Mouse (Mus musculus) limb, embryonic 10.5 days (tissue): ENCODE measurements around the gene Krtap4-7. TPM values are rescaled to one million over a fixed set of nuclear protein-coding genes. Genes with fewer than 3 reads are reported as not detected.
"Not testable (repeated sequence)": the region's sequence is repeated elsewhere in the genome, so short reads cannot be mapped to it uniquely, and the experiment has no call there.

Experiments
- DNase-seq: peaks from one replicate; pipeline ENCODE4 v3.0.0-alpha.2; 2017; ENCODE audit warnings: low spot score
- H3K27ac ChIP-seq: fragments of 300-500 bp; sonication (generic); 2 replicates; pipeline ENCODE4 v1.5.1; 2016; ENCODE audit warnings: mild to moderate bottlenecking
- H3K27me3 ChIP-seq: fragments of 300-500 bp; sonication (generic); 2 replicates; pipeline ENCODE4 v1.6.1; 2016; ENCODE audit warnings: low read depth, mild to moderate bottlenecking; ENCODE audit not compliant: poor library complexity, severe bottlenecking
- H3K36me3 ChIP-seq: fragments of 300-500 bp; sonication (generic); 2 replicates; pipeline ENCODE4 v1.6.1; 2016; ENCODE audit warnings: mild to moderate bottlenecking, moderate library complexity
- H3K4me1 ChIP-seq: fragments of 300-500 bp; sonication (generic); 2 replicates; pipeline ENCODE4 v1.6.1; 2016
- H3K4me3 ChIP-seq: fragments of 300-500 bp; sonication (generic); 2 replicates; pipeline ENCODE4 v1.5.1; 2016; ENCODE audit warnings: mild to moderate bottlenecking, moderate library complexity
- H3K9me3 ChIP-seq: fragments of 300-500 bp; sonication (generic); replicated peaks from 2 replicates; pipeline ENCODE4 v1.6.1; 2016; ENCODE audit warnings: mild to moderate bottlenecking
- WGBS: fragments of 180-500 bp; shearing (Covaris S2); methylation state at CpG from one replicate; pipeline ENCODE4 v1.1.7; 2016; 5-methylcytosine and 5-hydroxymethylcytosine counted together
- polyA plus RNA-seq: library from polyadenylated mRNA; unstranded; fragments of >200 nt; fragmentation: Nextera tagmentation; extraction: Ambion mirVana; gene quantifications from 2 replicates; pipeline ENCODE4 v1.2.1, GENCODE M21; 2016

The Krtap4-7 gene
- polyA plus RNA-seq, 1 experiment from 2014 or later, result not detected

DNA sequence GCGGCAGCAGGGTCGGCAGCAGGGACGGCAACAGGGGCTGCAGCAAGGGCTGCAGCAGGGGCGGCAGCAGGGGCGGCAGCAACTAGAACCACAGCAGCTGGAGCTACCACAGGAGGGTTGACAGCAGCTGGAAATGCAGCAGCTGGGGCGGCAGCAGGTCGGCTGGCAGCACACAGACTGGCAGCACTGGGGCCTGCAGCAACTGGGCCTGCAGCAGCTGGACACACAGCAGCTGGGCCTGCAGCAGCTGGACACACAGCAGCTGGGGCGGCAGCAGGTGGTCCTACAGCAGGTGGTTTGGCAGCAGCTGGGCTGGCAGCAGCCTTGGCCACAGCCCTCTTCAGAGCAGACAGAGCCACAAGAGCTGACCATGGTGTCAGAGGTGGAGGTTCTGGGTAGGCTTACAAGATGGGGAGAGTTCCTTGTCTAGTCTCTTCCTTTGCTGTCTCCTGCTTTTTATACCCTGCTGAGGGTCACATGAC is 9.2 kb downstream of the Krtap4-7 start, which contains the start of gene Krtap4-2:
Gene Krtap4-2, minus strand, starts transcription at position 432 of the 482 bp plus-strand sequence.
- Histone ChIP-seq H3K27me3 (no peaks in the 10 kb centered on the region), H3K27ac (no peak within 1 kb of the TSS), H3K9me3 (no peaks in the 10 kb centered on the region), H3K4me1 (peaks cover 2% of the 10 kb centered on the region; the same call in 1 of the 2 replicates), H3K4me3 (no peak within 1 kb of the TSS), H3K36me3 (no peaks in the 10 kb centered on the region)
- 46% methylated on average over 8 of the region's 8 CpGs for WGBS
- no peak for DNase-seq

DNA sequence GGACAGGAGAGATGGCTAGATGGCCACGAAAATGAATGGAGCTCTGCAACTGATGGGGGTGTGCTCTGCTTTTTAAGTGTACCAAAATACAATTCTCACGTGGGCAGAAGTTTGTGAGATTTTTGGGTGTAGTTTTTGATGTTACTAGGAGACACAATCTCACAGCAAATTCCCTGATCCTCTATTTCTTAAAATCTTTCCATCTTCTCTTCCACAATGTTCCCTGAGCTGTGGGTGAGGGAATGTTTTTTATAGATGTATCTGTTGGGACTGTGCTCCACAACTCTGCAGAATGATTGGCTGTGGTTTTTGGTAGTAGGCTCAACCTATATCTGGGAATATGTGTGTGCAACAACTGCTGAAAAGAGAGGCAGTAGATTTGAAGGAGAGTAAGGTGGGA is 10.6 kb downstream of the Krtap4-7 start:
- no peak overlapping the region for H3K4me3 ChIP-seq
- no peaks in the 10 kb centered on the region for H3K36me3 ChIP-seq
- no peaks in the 10 kb centered on the region for H3K27me3 ChIP-seq
- H3K4me1 ChIP-seq, result peaks cover 2% of the 10 kb centered on the region; the same call in 1 of the 2 replicates
- no peak overlapping the region for H3K27ac ChIP-seq
- WGBS, result 75% methylated on average over 2 of the region's 2 CpGs
- no peaks in the 10 kb centered on the region for H3K9me3 ChIP-seq
- DNase-seq, result no peak

DNA sequence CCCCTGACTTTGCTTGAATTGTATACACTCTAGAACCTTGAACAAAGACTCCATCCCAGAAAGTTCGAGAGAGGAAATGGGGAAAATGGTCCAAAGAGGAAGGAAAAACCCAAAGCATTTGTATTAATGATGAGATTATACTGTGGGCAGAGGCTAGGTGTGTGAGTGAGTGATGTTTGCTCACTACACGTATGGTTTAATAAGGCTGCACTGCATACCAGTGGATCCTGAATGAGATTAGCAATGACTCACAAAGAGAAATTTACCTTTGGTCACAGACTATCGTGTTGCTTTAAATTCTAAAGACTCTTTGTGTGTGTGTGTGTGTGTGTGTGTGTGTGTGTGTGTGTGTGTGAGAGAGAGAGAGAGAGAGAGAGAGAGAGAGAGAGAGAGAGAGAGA is 13.0 kb downstream of the Krtap4-7 start:
- Histone ChIP-seq H3K27me3 (no peaks in the 10 kb centered on the region), H3K4me3 (no peak overlapping the region), H3K27ac (no peak overlapping the region), H3K4me1 (peaks cover 2% of the 10 kb centered on the region; the same call in 1 of the 2 replicates), H3K9me3 (no peaks in the 10 kb centered on the region), H3K36me3 (no peaks in the 10 kb centered on the region)
- 85% methylated on average over 3 of the region's 3 CpGs for WGBS
- DNase-seq, result no peak

DNA sequence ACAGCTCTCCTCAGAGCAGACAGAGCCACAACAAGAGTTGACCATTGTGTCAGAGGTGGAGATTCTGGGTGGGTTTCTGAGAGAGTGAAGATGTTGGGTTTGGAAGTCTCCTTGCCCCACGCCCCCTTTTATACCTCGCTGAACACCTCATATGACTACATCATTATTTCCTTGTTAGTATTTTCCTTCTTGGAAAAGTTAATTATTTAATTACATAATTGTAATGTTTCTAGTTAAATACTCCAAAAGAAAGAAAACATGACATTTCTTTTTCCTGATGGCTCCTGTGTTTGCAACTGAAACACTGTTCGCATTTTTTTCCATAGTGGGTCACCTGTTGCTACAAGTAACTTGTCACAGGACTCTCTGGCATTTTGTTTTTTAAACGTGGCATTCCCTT is 15.8 kb downstream of the Krtap4-7 start, which contains the start of gene Krtap4-1:
Gene Krtap4-1, minus strand, starts transcription at position 101 of the 400 bp plus-strand sequence.
- 84% methylated on average over 4 of the region's 4 CpGs for WGBS
- H3K36me3 ChIP-seq, result no peaks in the 10 kb centered on the region
- H3K9me3 ChIP-seq, result no peaks in the 10 kb centered on the region
- H3K4me3 ChIP-seq, result no peak within 1 kb of the TSS
- H3K27me3 ChIP-seq, result no peaks in the 10 kb centered on the region
- no peak within 1 kb of the TSS for H3K27ac ChIP-seq
- no peaks in the 10 kb centered on the region for H3K4me1 ChIP-seq
- no peak for DNase-seq

DNA sequence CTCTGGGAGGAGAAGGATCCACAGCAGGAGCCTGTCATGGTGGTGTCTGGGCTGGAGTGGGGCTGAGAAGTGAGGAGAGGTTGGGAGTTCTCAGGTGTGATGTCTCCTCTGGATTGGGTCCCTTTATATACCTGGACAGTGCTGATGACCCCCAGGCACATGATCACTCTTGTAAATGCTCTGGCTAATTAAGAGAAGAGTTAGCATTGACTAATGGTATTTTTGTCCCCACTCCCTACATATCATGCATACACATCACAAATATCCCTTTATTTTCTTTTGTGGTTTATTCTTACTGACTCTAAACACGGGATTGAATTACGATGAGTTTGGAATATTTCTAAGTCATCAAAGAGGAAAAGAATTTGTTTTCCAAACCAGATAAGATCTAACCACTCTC is 23.6 kb downstream of the Krtap4-7 start, which contains the start of gene Gm11562:
Gene Gm11562, minus strand, starts transcription at position 101 of the 400 bp plus-strand sequence.
- WGBS, result 93% methylated on average over 2 of the region's 2 CpGs
- Histone ChIP-seq H3K4me1 (no peaks in the 10 kb centered on the region), H3K36me3 (no peaks in the 10 kb centered on the region), H3K9me3 (no peaks in the 10 kb centered on the region), H3K4me3 (no peak within 1 kb of the TSS), H3K27me3 (no peaks in the 10 kb centered on the region), H3K27ac (no peak within 1 kb of the TSS)
- no peak for DNase-seq

DNA sequence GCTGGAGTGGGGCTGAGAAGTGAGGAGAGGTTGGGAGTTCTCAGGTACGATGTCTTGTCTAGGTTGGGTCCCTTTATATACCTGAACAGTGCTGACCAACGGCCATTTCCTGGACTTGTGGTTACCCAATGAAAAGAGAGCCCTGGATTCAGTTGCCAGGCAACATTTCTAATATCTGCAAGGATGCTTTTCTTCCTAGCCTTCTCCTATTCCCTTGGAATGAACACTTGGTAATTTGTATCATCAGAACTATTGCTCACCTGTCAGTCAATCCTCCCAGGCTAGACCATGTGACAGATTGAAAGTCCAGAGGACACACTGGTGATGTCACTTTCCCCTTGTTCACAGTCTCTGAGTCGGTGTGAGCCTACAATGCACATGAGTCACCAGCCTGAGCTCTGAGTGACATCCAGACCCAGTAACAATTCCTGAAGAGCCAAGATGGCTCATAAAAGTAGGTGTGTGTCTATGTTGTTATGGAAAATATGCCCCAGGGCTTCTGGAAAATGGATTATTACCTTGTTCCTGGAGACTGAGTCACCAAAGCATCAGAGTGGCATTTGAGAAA is 29.0 kb downstream of the Krtap4-7 start, which contains the start of gene Krtap2-4:
Gene Krtap2-4, minus strand, starts transcription at position 51 of the 568 bp plus-strand sequence.
- no peak within 1 kb of the TSS for H3K4me3 ChIP-seq
- H3K27me3 ChIP-seq, result no peaks in the 10 kb centered on the region
- WGBS, result 80% methylated on average over 3 of the region's 3 CpGs
- H3K9me3 ChIP-seq, result no peaks in the 10 kb centered on the region
- H3K27ac ChIP-seq, result no peak within 1 kb of the TSS
- DNase-seq, result no peak
- no peaks in the 10 kb centered on the region for H3K4me1 ChIP-seq
- H3K36me3 ChIP-seq, result no peaks in the 10 kb centered on the region

DNA sequence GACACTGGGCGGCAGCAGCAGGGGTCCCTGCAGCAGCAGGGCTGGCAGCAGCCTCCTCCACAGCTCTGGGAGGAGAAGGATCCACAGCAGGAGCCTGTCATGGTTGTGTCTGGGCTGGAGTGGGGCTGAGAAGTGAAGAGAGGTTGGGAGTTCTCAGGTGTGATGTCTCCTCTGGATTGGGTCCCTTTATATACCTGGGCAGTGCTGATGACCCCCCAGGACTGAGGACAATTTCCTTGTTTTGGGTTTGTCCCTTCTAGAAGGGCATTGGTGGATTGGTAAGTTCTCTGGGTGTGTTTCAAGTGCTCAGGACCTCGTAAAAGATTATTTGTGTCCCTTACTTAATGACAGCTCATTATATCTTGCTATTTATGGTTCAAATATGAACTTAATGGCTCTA is 33.8 kb downstream of the Krtap4-7 start, which contains the start of gene Gm11937:
Gene Gm11937, minus strand, starts transcription at position 101 of the 400 bp plus-strand sequence.
- not testable (repeated sequence) for DNase-seq, H3K27me3 ChIP-seq, H3K9me3 ChIP-seq, H3K4me3 ChIP-seq, H3K36me3 ChIP-seq, H3K4me1 ChIP-seq, H3K27ac ChIP-seq
- WGBS, result 72% methylated on average over 1 of the region's 2 CpGs

DNA sequence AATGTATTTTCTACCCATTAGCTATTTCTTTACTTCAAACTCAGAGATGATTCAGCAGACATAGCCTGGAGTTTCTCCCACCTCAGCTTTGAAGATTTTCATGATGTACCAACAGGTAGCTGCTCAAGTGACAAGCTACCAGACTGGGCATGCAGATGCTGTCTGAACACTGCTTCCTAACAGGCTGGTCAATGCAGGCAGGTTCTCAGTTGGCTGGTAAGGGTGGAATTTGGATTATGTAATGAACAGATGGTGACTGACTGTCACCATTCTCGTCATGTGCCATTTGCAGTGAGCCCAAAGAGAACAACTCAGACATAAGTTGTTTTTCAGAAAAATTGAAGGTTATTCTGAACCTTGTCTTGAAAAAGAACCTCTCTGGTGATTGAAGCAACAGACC is 34.8 kb downstream of the Krtap4-7 start:
- Histone ChIP-seq H3K27me3 (no peaks in the 10 kb centered on the region), H3K4me3 (no peak overlapping the region), H3K27ac (no peak overlapping the region), H3K4me1 (no peaks in the 10 kb centered on the region), H3K36me3 (no peaks in the 10 kb centered on the region), H3K9me3 (no peaks in the 10 kb centered on the region)
- no peak for DNase-seq
- 73% methylated on average over 1 of the region's 1 CpGs for WGBS

DNA sequence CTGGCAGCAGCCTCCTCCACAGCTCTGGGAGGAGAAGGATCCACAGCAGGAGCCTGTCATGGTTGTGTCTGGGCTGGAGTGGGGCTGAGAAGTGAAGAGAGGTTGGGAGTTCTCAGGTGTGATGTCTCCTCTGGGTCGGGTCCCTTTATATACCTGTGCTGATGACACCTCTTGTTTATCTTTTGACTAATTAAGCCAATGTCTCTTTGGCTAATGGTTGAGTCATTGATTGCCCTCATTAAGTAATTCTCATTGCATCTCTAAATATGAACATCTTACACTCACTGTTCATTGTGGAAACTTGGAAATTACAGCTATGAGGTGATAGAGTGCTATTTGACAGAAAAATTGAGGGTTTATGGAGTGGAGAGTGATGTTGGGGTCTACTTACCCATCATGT is 40.7 kb downstream of the Krtap4-7 start, which contains the start of gene Gm11938:
Gene Gm11938, minus strand, starts transcription at position 101 of the 400 bp plus-strand sequence.
- H3K4me1 ChIP-seq, H3K36me3 ChIP-seq, H3K9me3 ChIP-seq, H3K4me3 ChIP-seq, DNase-seq, H3K27ac ChIP-seq, H3K27me3 ChIP-seq: not testable (repeated sequence)
- 52% methylated on average over 1 of the region's 1 CpGs for WGBS

DNA sequence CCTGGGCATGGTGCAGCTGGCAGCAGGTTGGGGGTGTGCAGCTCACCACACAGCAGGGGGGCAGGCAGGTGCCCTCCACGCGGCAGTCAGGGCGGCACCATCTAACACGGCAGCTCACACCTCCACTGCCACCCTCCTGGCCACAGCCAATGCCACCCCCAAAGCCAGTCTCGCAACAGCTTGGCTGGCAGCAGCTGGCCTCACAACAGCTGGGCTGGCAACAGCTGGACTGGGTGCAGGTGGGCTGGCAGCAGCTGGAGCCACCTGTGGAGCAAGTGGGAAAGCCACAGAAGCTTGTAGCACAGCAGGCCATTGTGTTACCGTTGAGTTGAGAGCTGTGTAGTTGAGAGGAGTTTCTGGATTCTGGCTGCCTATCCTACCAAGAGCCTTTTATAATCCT is 46.1 kb downstream of the Krtap4-7 start, which contains the start of gene Krtap9-3:
Gene Krtap9-3, minus strand, starts transcription at position 364 of the 400 bp plus-strand sequence.
- H3K27me3 ChIP-seq, DNase-seq, H3K9me3 ChIP-seq, H3K4me3 ChIP-seq, H3K4me1 ChIP-seq, H3K27ac ChIP-seq, H3K36me3 ChIP-seq: not testable (repeated sequence)
- 80% methylated on average over 6 of the region's 6 CpGs for WGBS

Other genes starting within 250 kb of the Krtap4-7 start
- not detected in 2 replicates for gene Krt12, start 221.8 kb downstream of the Krtap4-7 start, polyA plus RNA-seq
- 0.26 and 0.59 TPM in 2 replicates for gene Krt20, start 205.9 kb downstream of the Krtap4-7 start, polyA plus RNA-seq
- gene Krt23, start 151.0 kb downstream of the Krtap4-7 start, polyA plus RNA-seq, result 0.81 and 1.4 TPM in 2 replicates
- 0.16 and 0.20 TPM in 2 replicates for gene Krt39, start 122.8 kb downstream of the Krtap4-7 start, polyA plus RNA-seq
- not detected in 2 replicates for gene Krt40, start 100.9 kb downstream of the Krtap4-7 start, polyA plus RNA-seq
- not detected in 2 replicates for gene Krtap3-3, start 93.2 kb downstream of the Krtap4-7 start, polyA plus RNA-seq
- gene Krtap3-2, start 87.2 kb downstream of the Krtap4-7 start, polyA plus RNA-seq, result not detected in 2 replicates
- not detected in 2 replicates for gene Gm11939, start 84.6 kb downstream of the Krtap4-7 start, polyA plus RNA-seq
- gene Krtap3-1, start 77.5 kb downstream of the Krtap4-7 start, polyA plus RNA-seq, result not detected in 2 replicates
- not detected in 2 replicates for gene Krtap1-5, start 63.1 kb downstream of the Krtap4-7 start, polyA plus RNA-seq
- not detected in 2 replicates for gene Krtap1-4, start 60.4 kb downstream of the Krtap4-7 start, polyA plus RNA-seq
- gene Krtap1-3, start 52.8 kb downstream of the Krtap4-7 start, polyA plus RNA-seq, result not detected in 2 replicates
- gene Krtap9-3, start 46.0 kb downstream of the Krtap4-7 start, polyA plus RNA-seq, result not detected in 2 replicates
- gene Gm11938, start 40.8 kb downstream of the Krtap4-7 start, polyA plus RNA-seq, result not detected in 2 replicates
- gene Gm11937, start 33.9 kb downstream of the Krtap4-7 start, polyA plus RNA-seq, result not detected in 2 replicates
- not detected in 2 replicates for gene Krtap2-4, start 29.2 kb downstream of the Krtap4-7 start, polyA plus RNA-seq
- not detected in 2 replicates for gene Gm11562, start 23.7 kb downstream of the Krtap4-7 start, polyA plus RNA-seq
- not detected in 2 replicates for gene Krtap4-1, start 15.9 kb downstream of the Krtap4-7 start, polyA plus RNA-seq
- not detected in 2 replicates for gene Krtap4-2, start 9.0 kb downstream of the Krtap4-7 start, polyA plus RNA-seq
- not detected in 2 replicates for gene Gm11555, start 6.1 kb upstream of the Krtap4-7 start, polyA plus RNA-seq
- gene Gm11563, start 14.9 kb upstream of the Krtap4-7 start, polyA plus RNA-seq, result not detected in 2 replicates
- not detected in 2 replicates for gene Krtap4-6, start 21.9 kb upstream of the Krtap4-7 start, polyA plus RNA-seq
- not detected in 2 replicates for gene Gm14190, start 46.7 kb upstream of the Krtap4-7 start, polyA plus RNA-seq
- not detected in 2 replicates for gene Gm14180, start 90.2 kb upstream of the Krtap4-7 start, polyA plus RNA-seq
- not detected in 2 replicates for gene Gm11595, start 128.8 kb upstream of the Krtap4-7 start, polyA plus RNA-seq
- gene Krtap4-8, start 136.6 kb upstream of the Krtap4-7 start, polyA plus RNA-seq, result not detected in 2 replicates
- gene Krtap4-9, start 141.1 kb upstream of the Krtap4-7 start, polyA plus RNA-seq, result not detected in 2 replicates
- not detected in 2 replicates for gene Gm11596, start 149.4 kb upstream of the Krtap4-7 start, polyA plus RNA-seq
- not detected in 2 replicates for gene Gm11569, start 154.8 kb upstream of the Krtap4-7 start, polyA plus RNA-seq
- gene Gm11554, start 160.4 kb upstream of the Krtap4-7 start, polyA plus RNA-seq, result not detected in 2 replicates
- gene Krtap4-13, start 165.8 kb upstream of the Krtap4-7 start, polyA plus RNA-seq, result not detected in 2 replicates
- not detected in 2 replicates for gene Gm11564, start 171.6 kb upstream of the Krtap4-7 start, polyA plus RNA-seq
- not detected in 2 replicates for gene 2300003K06Rik, start 194.0 kb upstream of the Krtap4-7 start, polyA plus RNA-seq
- gene Krtap4-16, start 207.5 kb upstream of the Krtap4-7 start, polyA plus RNA-seq, result not detected in 2 replicates
- not detected in 2 replicates for gene Gm11568, start 213.8 kb upstream of the Krtap4-7 start, polyA plus RNA-seq
- not detected in 2 replicates for gene Gm11559, start 220.4 kb upstream of the Krtap4-7 start, polyA plus RNA-seq
- not detected in 2 replicates for gene Krtap9-1, start 229.3 kb upstream of the Krtap4-7 start, polyA plus RNA-seq
- not detected in 2 replicates for gene Gm11567, start 235.1 kb upstream of the Krtap4-7 start, polyA plus RNA-seq